Mouse (Mus musculus) spleen, adult 18-20 months (tissue): ENCODE results near the gene Mfsd14a.
"Not testable (repeated sequence)": the region's sequence is repeated elsewhere in the genome, so short reads cannot be mapped to it uniquely, and the experiment has no call there.

ENCODE experiments used
- DNase-seq, 2 experiments: peaks; one replicate each; pipeline ENCODE4 v3.0.0; 2022; ENCODE audit warnings: mixed read lengths in 2 of 2

Mfsd14a gene

GRCm38 (mm10) chr3:116662463-116662863, at the start of gene Mfsd14a:
Mfsd14a (minus strand) TSS chr3:116662677.
- DNase-seq, result peak; percentile 99 to 100

DNA sequence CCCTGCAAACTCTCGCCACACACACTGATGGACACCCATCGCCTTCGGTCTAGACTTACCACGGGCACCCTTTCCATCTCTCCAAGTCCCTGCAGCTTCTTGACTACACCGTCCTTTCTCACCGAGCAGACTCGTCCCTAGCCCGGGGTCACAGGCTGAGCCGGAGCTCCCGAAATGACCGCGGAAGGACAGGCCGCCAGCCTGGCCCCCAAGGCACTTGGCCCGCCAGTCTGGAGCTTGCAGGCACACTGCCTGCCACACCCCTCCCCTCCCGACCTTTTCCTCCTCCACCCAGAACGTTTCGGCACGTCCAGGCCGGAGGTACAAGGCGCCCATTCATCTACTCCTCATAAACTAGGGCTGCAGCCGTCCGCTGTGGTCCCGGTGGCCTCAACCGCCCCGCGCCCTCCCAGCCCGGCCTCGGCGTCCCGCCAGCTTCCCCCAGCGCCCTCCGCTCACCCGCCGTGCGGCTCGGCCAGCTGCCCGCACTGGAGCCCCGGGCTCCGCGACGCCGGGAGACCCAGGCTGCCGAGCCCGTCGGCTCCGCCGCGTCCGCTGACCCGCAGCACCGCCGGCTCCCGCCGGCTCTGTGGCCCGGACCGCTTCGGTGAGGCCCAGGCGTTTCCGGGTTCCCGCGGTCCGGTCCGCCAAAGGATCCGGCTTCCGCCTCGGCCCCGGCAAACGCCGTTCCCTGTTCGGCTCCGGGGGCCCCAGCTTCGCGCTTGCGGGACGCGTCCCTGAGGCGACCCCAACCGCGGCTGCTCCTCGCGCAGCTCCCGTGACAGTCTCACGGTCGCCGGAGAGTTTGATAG, 49.4 kb upstream of the Mfsd14a start:
- peak; percentile 51 to 74 for DNase-seq

DNA sequence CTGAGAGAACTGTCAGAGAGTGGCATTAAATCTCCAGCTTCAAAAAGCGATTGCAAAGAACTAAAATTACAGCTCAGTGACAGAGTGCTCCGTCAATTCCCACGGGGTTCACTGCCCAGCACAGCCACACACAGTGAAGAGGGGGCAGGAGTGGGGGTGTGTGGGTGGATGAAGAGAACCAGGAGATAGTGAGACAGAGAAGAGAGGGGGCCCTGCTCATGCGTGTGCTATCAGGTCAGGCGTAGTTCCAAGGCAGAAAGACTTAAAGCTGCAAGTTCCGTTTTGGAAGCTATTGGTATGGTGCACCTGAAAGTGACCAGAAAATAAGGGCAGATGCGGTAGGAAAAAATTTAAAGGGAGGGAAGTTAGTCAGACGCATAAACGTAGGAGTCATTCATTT, 48.5 kb upstream of the Mfsd14a start:
- DNase-seq, result no peak

DNA sequence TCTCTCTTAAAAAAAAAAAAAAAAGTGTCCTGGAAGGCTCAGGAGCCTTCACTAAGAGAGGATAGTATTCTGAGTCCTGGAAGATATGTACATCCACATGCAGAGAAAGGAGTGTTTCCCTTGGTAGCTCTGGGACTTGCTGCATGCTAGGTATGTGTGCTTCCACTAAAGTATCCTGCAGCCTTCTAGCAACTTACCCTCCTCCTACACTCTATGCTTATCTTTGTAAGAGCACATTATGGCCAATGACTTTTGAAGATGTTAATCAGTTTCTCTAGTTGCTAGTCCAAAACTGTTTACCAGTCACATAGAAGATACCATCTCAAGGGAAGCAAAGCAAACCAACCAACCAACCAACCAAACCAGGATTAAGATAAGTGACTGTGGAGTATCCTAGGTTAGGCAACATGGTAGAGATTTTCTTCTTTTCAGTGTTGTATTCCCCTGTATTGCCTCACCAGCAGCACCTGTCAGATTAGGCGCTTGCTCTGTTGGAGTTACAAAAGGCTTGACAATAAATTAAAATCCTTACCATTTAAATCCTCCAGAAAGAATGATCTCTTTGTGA, 43.2 kb upstream of the Mfsd14a start:
- DNase-seq, result no peak

DNA sequence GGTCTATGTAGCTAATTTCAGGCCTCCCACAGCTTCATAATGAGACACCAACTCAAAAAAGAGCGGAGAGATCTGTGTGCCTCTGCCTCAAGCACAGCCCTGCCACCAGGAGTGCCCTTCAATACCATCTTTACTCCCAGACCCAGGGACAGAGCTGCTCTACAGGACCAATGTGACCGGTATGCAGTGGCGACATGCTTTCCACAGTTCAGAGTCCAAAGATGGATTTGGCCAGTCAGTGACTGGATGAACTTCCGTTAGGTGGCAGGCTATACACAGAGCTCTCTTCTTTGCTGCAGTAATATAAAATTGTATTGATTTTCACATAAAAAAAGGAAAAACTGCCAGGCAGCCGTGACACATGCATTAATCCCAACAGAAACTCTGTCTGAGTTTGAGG, 41.4 kb upstream of the Mfsd14a start:
- DNase-seq, result no peak

DNA sequence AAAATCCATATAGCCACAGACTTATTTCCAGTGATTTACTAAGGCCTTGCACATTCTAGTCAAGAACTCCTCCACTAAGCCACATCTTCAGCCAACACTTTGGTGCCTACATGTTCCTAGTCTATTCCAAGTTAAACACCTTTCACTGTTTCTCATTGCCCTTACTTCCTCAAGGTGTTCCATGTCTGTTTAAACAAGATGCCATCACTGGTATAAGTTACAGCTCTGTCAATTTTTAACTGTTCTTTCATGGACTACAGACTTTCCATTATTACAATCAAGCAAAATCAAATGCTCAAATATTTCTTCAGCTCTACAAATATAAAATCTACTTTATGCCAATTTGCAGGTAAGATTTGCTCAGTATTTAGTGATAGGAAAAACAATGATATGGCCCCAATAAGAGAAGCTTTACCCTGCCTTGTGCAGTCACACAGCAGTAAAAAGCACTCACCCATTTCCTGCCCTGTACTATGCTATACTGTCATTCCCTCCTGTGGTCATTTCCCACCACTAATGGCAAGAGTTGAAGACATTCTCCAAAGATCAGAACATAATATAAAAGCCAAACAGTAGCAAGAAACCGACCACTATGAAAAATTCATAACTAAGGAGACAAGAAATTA, 40.3 kb upstream of the Mfsd14a start:
- DNase-seq, result no peak

GRCm38 (mm10) chr3:116701601-116702000, 39.1 kb upstream of the Mfsd14a start:
- no peak for DNase-seq

- DNase-seq, result no peak
These were observed 36.3 kb upstream of the Mfsd14a start for GRCm38 (mm10) chr3:116698786-116699185.

- DNase-seq, result no peak
These were observed 33.1 kb upstream of the Mfsd14a start for GRCm38 (mm10) chr3:116695666-116695985.

GRCm38 (mm10) chr3:116694955-116695665, 32.6 kb upstream of the Mfsd14a start:
- no peak for DNase-seq

- DNase-seq, result no peak
These were observed 31.8 kb upstream of the Mfsd14a start for GRCm38 (mm10) chr3:116694312-116694711.

GRCm38 (mm10) chr3:116681160-116681559, 18.7 kb upstream of the Mfsd14a start, which contains the start of gene Gm43191:
Gm43191 (minus strand) TSS chr3:116681260.
- DNase-seq, result no peak

- DNase-seq, result not testable (repeated sequence)
These were observed 1.8 kb upstream of the Mfsd14a start for GRCm38 (mm10) chr3:116664281-116664680.

GRCm38 (mm10) chr3:116661870-116662414, 535 bp downstream of the Mfsd14a start:
- no peak for DNase-seq

DNA sequence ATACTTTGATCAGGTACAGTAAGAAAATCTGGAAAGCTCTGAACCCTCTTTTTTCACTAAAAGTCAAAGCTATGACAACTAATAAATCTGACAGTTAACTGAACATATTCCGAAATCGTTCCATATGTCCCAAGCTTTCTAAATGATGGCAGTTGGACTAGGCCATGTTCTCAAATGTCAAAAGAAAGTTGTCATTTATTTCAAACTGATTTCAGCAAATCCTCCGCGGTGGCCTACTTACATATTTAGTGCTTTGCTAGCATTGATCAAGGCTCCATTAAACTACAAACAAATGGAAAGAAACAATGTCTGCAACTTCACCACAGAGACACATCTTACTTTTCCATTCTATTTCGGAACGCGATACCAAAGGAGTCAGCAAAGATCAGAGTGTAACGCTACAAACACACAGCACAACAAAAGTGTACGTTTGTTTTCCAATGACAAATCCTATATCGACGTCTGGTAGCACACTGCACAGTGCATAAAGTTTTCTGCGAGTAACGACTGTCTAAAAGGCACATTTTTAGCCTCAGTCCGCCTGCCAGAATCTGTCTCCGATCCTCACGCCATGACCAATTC, 1.1 kb downstream of the Mfsd14a start:
- DNase-seq, result no peak

GRCm38 (mm10) chr3:116659856-116660430, 2.5 kb downstream of the Mfsd14a start:
- DNase-seq, result no peak

GRCm38 (mm10) chr3:116658928-116659565, 3.4 kb downstream of the Mfsd14a start:
- DNase-seq, result no peak

DNA sequence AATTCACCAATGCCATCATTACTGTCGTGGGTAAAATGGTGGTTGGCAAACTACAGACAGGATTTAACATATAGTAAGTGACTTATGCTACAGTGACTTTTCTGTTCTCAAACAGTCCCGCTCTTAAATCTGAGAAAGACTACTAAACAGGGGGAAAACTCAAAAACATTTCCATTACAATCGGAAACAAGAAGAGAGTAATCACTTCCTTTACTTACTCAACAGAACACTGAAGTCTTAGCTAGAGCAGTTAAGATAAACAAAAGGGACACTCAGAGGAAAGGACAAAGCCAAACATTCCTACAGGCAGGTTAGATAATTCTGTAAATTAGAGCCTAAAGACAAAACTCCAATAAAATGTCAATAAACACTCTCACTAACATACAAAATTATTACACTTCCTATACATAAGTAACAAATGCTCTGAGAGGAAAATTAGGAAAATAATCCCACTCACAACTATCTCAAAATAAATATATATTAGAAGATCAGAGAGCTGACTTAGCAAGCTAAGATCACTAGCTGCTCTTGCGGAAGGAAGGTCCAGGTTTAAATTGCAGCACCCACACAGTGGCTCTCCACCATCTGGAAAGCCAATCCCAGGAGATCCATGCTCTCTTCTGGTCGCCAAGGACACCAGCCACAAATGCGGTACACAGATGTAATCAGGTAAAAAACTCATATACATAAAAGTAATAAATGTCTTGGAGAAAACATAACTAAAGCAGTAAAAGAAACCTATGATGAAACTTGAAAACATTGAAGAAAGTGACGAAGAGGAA, 6.1 kb downstream of the Mfsd14a start:
- DNase-seq, result no peak

- DNase-seq, result not testable (repeated sequence)
These were observed 8.4 kb downstream of the Mfsd14a start for GRCm38 (mm10) chr3:116654051-116654450.

- DNase-seq, result no peak
These were observed 9.1 kb downstream of the Mfsd14a start for GRCm38 (mm10) chr3:116653278-116653945.
